Comparison of ENCODE assay signal across 16 mouse cellular contexts in genomic region chr3:55440342-55440741, GRCm38 (mm10). TPM values are rescaled to one million over a fixed set of nuclear protein-coding genes. Genes with fewer than 3 reads are reported as not detected.
DNase-seq lines count a peak whose midpoint lies in the region; ATAC-seq and TF ChIP-seq lines count a peak whose summit lies in the region.
"Had no signal": no experiment of that assay in that cellular context is flagged by ENCODE, and none has a peak within 500 bp of the region (broad histone marks: within the 10 kb centered on the region; RNA-seq: fewer than 3 reads in every experiment).

No protein-coding gene starts in this region.

- peaks cover 9% of the 10 kb centered on the region; the same call in 1 of the 2 replicates for H3K4me1 ChIP-seq in forebrain, embryonic 13.5 days
- H3K4me1 ChIP-seq in forebrain, embryonic 11.5 days (replicated peaks; ENCODE audit: control insufficient read depth, insufficient read depth, low read length): no peaks in the 10 kb centered on the region
- H3K4me1 ChIP-seq in midbrain, embryonic 16.5 days (ENCODE audit: control insufficient read depth, insufficient read depth, low read length): peaks cover 12% of the 10 kb centered on the region

- 63% methylated on average over 8 of the region's 8 CpGs for WGBS in forebrain, embryonic 13.5 days
- 85% methylated on average over 8 of the region's 8 CpGs for WGBS in forebrain, embryonic 11.5 days
- 65% methylated on average over 8 of the region's 8 CpGs for WGBS in midbrain, embryonic 16.5 days

- peak overlapping the region; percentile 59 for H3K27ac ChIP-seq in forebrain, embryonic 13.5 days
- no peak overlapping the region for H3K27ac ChIP-seq in forebrain, embryonic 11.5 days (ENCODE audit: low read depth, low read length)
- H3K27ac ChIP-seq in left cerebral cortex, adult 2 months: peak overlapping the region; percentile 84
- peak overlapping the region; percentile 67 for H3K27ac ChIP-seq in midbrain, embryonic 16.5 days (ENCODE audit: low read length)
- H3K27ac ChIP-seq: kidney, postnatal 0 days; limb, embryonic 13.5 days; macrophage had no signal

- no peak for DNase-seq in forebrain, embryonic 11.5 days (ENCODE audit: low spot score)
- DNase-seq in left cerebral cortex, adult 2 months (ENCODE audit: extremely low spot score in 1 of 2, low spot score in 2 of 2): no peak
- no peak for DNase-seq in left cerebral cortex, adult 11 months (ENCODE audit: low spot score)
- DNase-seq in cerebellum, postnatal 25 days: peak; percentile 72 to 73
- DNase-seq in kidney, adult 11 months: no peak
- no peak for DNase-seq in lung, postnatal 14 days
- DNase-seq: adrenal gland, adult 8-10 months; heart, postnatal 36 days had no signal

- peak; percentile 63 for ATAC-seq in forebrain, embryonic 13.5 days
- ATAC-seq in forebrain, embryonic 11.5 days (replicated peaks; ENCODE audit: low FRiP score): no peak
- ATAC-seq in midbrain, embryonic 16.5 days: peak; percentile 6; the same call in 1 of the 2 replicates

- 0 out of 2 replicates have a peak, but pooled peaks cover 5% of the 10 kb centered on the region for H3K36me3 ChIP-seq in forebrain, embryonic 13.5 days (ENCODE audit: poor library complexity, severe bottlenecking)
- H3K36me3 ChIP-seq in forebrain, embryonic 11.5 days (ENCODE audit: control insufficient read depth, insufficient read depth, low read length): no peaks in the 10 kb centered on the region
- H3K36me3 ChIP-seq in midbrain, embryonic 16.5 days (ENCODE audit: control insufficient read depth, insufficient read depth, low read length): no peaks in the 10 kb centered on the region
- H3K36me3 ChIP-seq: limb, embryonic 13.5 days had no signal

- no peaks in the 10 kb centered on the region for H3K9me3 ChIP-seq in forebrain, embryonic 13.5 days (replicated peaks)
- H3K9me3 ChIP-seq in forebrain, embryonic 11.5 days (ENCODE audit: control insufficient read depth, low read length): no peaks in the 10 kb centered on the region
- H3K9me3 ChIP-seq in midbrain, embryonic 16.5 days (replicated peaks; ENCODE audit: control insufficient read depth, low read length, poor library complexity, severe bottlenecking): no peaks in the 10 kb centered on the region
- H3K9me3 ChIP-seq: limb, embryonic 13.5 days had no signal

- no peak for TF ChIP-seq CTCF in left cerebral cortex, adult 2 months (IDR thresholded peaks at IDR 0.05)

- no peak overlapping the region for H3K9ac ChIP-seq in forebrain, embryonic 13.5 days
- no peak overlapping the region for H3K9ac ChIP-seq in forebrain, embryonic 11.5 days (ENCODE audit: low read length)
- no peak overlapping the region for H3K9ac ChIP-seq in midbrain, embryonic 16.5 days (ENCODE audit: low read depth, low read length)
- H3K9ac ChIP-seq: limb, embryonic 13.5 days had no signal

- H3K4me2 ChIP-seq in forebrain, embryonic 13.5 days: no peak overlapping the region
- H3K4me2 ChIP-seq in forebrain, embryonic 11.5 days (ENCODE audit: low read depth, low read length, severe bottlenecking): no peak overlapping the region
- no peak overlapping the region for H3K4me2 ChIP-seq in midbrain, embryonic 16.5 days (ENCODE audit: low read length)
- H3K4me2 ChIP-seq: limb, embryonic 13.5 days had no signal

- intact Hi-C loops in left cerebral cortex, adult 2 months (cut with DNase I): no loop called here

- H3K27me3 ChIP-seq in forebrain, embryonic 13.5 days: no peaks in the 10 kb centered on the region
- no peaks in the 10 kb centered on the region for H3K27me3 ChIP-seq in forebrain, embryonic 11.5 days (ENCODE audit: control insufficient read depth, insufficient read depth, low read length)
- no peaks in the 10 kb centered on the region for H3K27me3 ChIP-seq in midbrain, embryonic 16.5 days (ENCODE audit: control insufficient read depth, insufficient read depth, low read depth, low read length)

- H3K4me3 ChIP-seq in forebrain, embryonic 13.5 days: no peak overlapping the region
- no peak overlapping the region for H3K4me3 ChIP-seq in forebrain, embryonic 11.5 days (ENCODE audit: low read depth, low read length)
- H3K4me3 ChIP-seq in left cerebral cortex, adult 2 months: no peak overlapping the region
- H3K4me3 ChIP-seq in midbrain, embryonic 16.5 days (ENCODE audit: low read depth, low read length): no peak overlapping the region
- H3K4me3 ChIP-seq: limb, embryonic 13.5 days had no signal

RNA-seq across cellular contexts. Expression of gene Gm21954, which starts 31.7 kb away (rescaled TPM):
- not detected in 2 replicates for polyA plus RNA-seq in forebrain, embryonic 13.5 days (2015; fragmentation: Nextera tagmentation; extraction: Ambion mirVana)
- not detected in 2 replicates for polyA plus RNA-seq in forebrain, embryonic 11.5 days (2014; fragmentation: Nextera tagmentation; extraction: Ambion mirVana)
- total RNA-seq in left cerebral cortex, adult 2 months (2021): not detected
- polyA plus RNA-seq in midbrain, embryonic 16.5 days (2015; fragmentation: Nextera tagmentation; extraction: Ambion mirVana): not detected in 2 replicates
- total RNA-seq: adrenal gland, adult 8-10 months; gastrocnemius, adult 18-20 months; heart, postnatal 36 days; MEL had no signal
- polyA plus RNA-seq: kidney, postnatal 0 days; limb, embryonic 13.5 days; macrophage; neural tube, embryonic 11.5 days had no signal

Comparison
In these comparisons a context has a peak if more than half of its experiments do, and no peak if none do; other contexts are left out.
1. DNase-seq: peak in cerebellum, postnatal 25 days (2 of 2); none in forebrain, embryonic 11.5 days (single experiment), left cerebral cortex, adult 2 months (0 of 2), left cerebral cortex, adult 11 months (single experiment), kidney, adult 11 months (single experiment) and lung, postnatal 14 days (single experiment).